Mouse (Mus musculus) heart, postnatal 0 days (tissue): Measurements from ENCODE around the gene Ccl2.

Source experiments
- CTCF ChIP-seq: IDR thresholded peaks from 2 replicates; pipeline ENCODE4 v1.5.1; 2016; ENCODE audit warnings: antibody characterized with exemption, control low read depth, low read depth
- EP300 ChIP-seq: IDR thresholded peaks from 2 replicates; pipeline ENCODE4 v1.6.1; 2016; ENCODE audit warnings: antibody characterized with exemption, low read depth

- TF ChIP-seq EP300 = no peak
- TF ChIP-seq CTCF = no peak
These were observed 20.3 kb upstream of the Ccl2 start for GRCm38 (mm10) chr11:82015066-82015465.
